Comparison of ENCODE assay signal across 13 mouse cellular contexts in the genomic region with DNA sequence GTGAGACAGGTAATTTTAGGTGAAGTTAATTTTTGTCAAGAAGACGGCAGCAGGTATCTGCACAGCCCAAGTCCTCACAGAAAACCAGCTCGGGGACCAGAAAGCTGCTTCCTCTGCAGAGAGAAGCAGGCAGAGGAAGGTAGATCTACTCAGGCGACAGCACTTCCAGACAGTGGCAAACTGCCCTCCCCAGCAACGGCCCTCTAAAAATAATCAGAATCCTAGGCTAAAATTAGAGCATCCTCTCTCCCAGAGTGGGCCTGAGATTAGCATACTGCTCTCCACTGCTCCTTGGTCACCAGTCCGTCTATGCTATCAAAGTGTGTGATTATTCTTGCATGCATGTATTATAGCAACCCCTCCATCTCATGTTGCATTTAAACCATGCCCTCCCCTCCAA. TPM values are rescaled to one million over a fixed set of nuclear protein-coding genes. Genes with fewer than 3 reads are reported as not detected.
DNase-seq lines count a peak whose midpoint lies in the region; ATAC-seq and TF ChIP-seq lines count a peak whose summit lies in the region.
"Had no signal": no experiment of that assay in that cellular context is flagged by ENCODE, and none has a peak within 500 bp of the region (broad histone marks: within the 10 kb centered on the region; RNA-seq: fewer than 3 reads in every experiment).

No protein-coding gene starts in this region.

- H3K4me2 ChIP-seq in forebrain, embryonic 14.5 days (ENCODE audit: low read length) = no peak overlapping the region
- no peak overlapping the region for H3K4me2 ChIP-seq in intestine, postnatal 0 days (replicated peaks; ENCODE audit: low read depth)
- H3K4me2 ChIP-seq: intestine, embryonic 15.5 days; midbrain, embryonic 11.5 days had no signal

- H3K4me3 ChIP-seq in forebrain, embryonic 14.5 days (ENCODE audit: low read depth, low read length) = no peak overlapping the region
- H3K4me3 ChIP-seq in intestine, postnatal 0 days (ENCODE audit: low read depth, low read length) = no peak overlapping the region
- H3K4me3 ChIP-seq: embryonic facial prominence, embryonic 10.5 days; forebrain, embryonic 10.5 days; intestine, embryonic 15.5 days had no signal

- no peaks in the 10 kb centered on the region for H3K27me3 ChIP-seq in forebrain, embryonic 14.5 days (replicated peaks; ENCODE audit: control insufficient read depth, insufficient read depth, low read length)
- H3K27me3 ChIP-seq in intestine, postnatal 0 days (replicated peaks; ENCODE audit: control insufficient read depth, insufficient read depth, low read length) = no peaks in the 10 kb centered on the region
- H3K27me3 ChIP-seq: intestine, embryonic 15.5 days had no signal

- WGBS in forebrain, embryonic 14.5 days = 70% methylated on average over 5 of the region's 5 CpGs
- 54% methylated on average over 5 of the region's 5 CpGs for WGBS in intestine, postnatal 0 days

- H3K9ac ChIP-seq in forebrain, embryonic 14.5 days (ENCODE audit: low read length) = no peak overlapping the region
- no peak overlapping the region for H3K9ac ChIP-seq in intestine, postnatal 0 days (ENCODE audit: low read depth, low read length)
- H3K9ac ChIP-seq: intestine, embryonic 15.5 days had no signal

- H3K27ac ChIP-seq in forebrain, embryonic 14.5 days (ENCODE audit: low read depth, low read length) = no peak overlapping the region
- H3K27ac ChIP-seq in intestine, postnatal 0 days (ENCODE audit: low read depth, low read length) = no peak overlapping the region
- H3K27ac ChIP-seq: embryonic facial prominence, embryonic 10.5 days; forebrain, embryonic 10.5 days; intestine, embryonic 15.5 days had no signal

- peak; percentile 24 to 32 for DNase-seq in kidney, postnatal 36 days
- DNase-seq in kidney, postnatal 4 days = no peak
- peak; percentile 32 for DNase-seq in gastrocnemius, postnatal 10 days
- peak; percentile 58 for DNase-seq in heart, adult 8-10 months (ENCODE audit: low spot score)
- peak; percentile 48 to 61 for DNase-seq in heart, postnatal 36 days
- DNase-seq in forebrain, embryonic 14.5 days (ENCODE audit: low spot score) = no peak
- DNase-seq: adrenal gland, postnatal 25 days had no signal

- no peaks in the 10 kb centered on the region for H3K9me3 ChIP-seq in forebrain, embryonic 14.5 days (replicated peaks; ENCODE audit: control insufficient read depth, low read length)
- no peaks in the 10 kb centered on the region for H3K9me3 ChIP-seq in intestine, postnatal 0 days (ENCODE audit: control insufficient read depth)
- H3K9me3 ChIP-seq: embryonic facial prominence, embryonic 10.5 days; forebrain, embryonic 10.5 days; intestine, embryonic 15.5 days had no signal

- no peak for ATAC-seq in forebrain, embryonic 14.5 days
- no peak for ATAC-seq in intestine, postnatal 0 days
- ATAC-seq: intestine, embryonic 15.5 days; lung, postnatal 0 days had no signal

- H3K36me3 ChIP-seq in forebrain, embryonic 14.5 days (ENCODE audit: control insufficient read depth, insufficient read depth, low read length) = no peaks in the 10 kb centered on the region
- H3K36me3 ChIP-seq in intestine, postnatal 0 days (ENCODE audit: control insufficient read depth, insufficient read depth) = no peaks in the 10 kb centered on the region
- H3K36me3 ChIP-seq: embryonic facial prominence, embryonic 10.5 days; forebrain, embryonic 10.5 days; intestine, embryonic 15.5 days had no signal

- no peaks in the 10 kb centered on the region for H3K4me1 ChIP-seq in forebrain, embryonic 14.5 days (ENCODE audit: control insufficient read depth, insufficient read depth, low read length)
- H3K4me1 ChIP-seq in intestine, postnatal 0 days (replicated peaks; ENCODE audit: control insufficient read depth, insufficient read depth, low read length) = no peaks in the 10 kb centered on the region

- intact Hi-C loops in heart, postnatal 36 days (cut with DNase I) = no loop called here

- no peak for TF ChIP-seq CTCF in intestine, postnatal 0 days (IDR thresholded peaks at IDR 0.05; ENCODE audit: low read depth)

RNA-seq across cellular contexts. Expression of gene Lamc1, which starts 52.2 kb away (rescaled TPM):
- 100 to 1,000 TPM; 296 to 324 TPM for total RNA-seq in gastrocnemius, postnatal 10 days (2021)
- total RNA-seq in heart, adult 8-10 months (2022) = 100 to 1,000 TPM in 2 of 4 experiments, 10 to 100 TPM in 2; 83.2 to 109 (median 98.8) TPM
- 100 to 1,000 TPM; 139 to 176 TPM for total RNA-seq in heart, postnatal 36 days (2021)
- 17.2 and 17.7 TPM in 2 replicates for polyA plus RNA-seq in forebrain, embryonic 14.5 days (2014; fragmentation: Nextera tagmentation; extraction: Ambion mirVana)
- 39.2 and 44.5 TPM in 2 replicates for polyA plus RNA-seq in intestine, postnatal 0 days (2015; fragmentation: Nextera tagmentation; extraction: Ambion mirVana)

Comparison
In these comparisons a context has a peak if more than half of its experiments do, and no peak if none do; other contexts are left out.
1. DNase-seq: peak in kidney, postnatal 36 days (2 of 2), gastrocnemius, postnatal 10 days (single experiment), heart, adult 8-10 months (single experiment) and heart, postnatal 36 days (2 of 2); none in kidney, postnatal 4 days (0 of 2) and forebrain, embryonic 14.5 days (single experiment).